Mouse (Mus musculus): ENCODE data around the gene Nebl.

GRCm38 (mm10) chr2:17429028-17429427 lies 302.2 kb downstream of the Nebl start:
- TF ChIP-seq CTCF (IDR thresholded peaks at IDR 0.05) (no peak), EP300 (IDR thresholded peaks at IDR 0.05; ENCODE audit: insufficient read depth, low read depth, low read length) (no peak)

Data from heart, adult 2 months (tissue).